Mouse (Mus musculus): ENCODE results near the gene Rab3il1. TPM values are rescaled to one million over a fixed set of nuclear protein-coding genes. Genes with fewer than 3 reads are reported as not detected.

Rab3il1 gene
- total RNA-seq, 4 experiments from 2014 or later, result 9.2 to 12.7 (median 11.1) TPM

DNA sequence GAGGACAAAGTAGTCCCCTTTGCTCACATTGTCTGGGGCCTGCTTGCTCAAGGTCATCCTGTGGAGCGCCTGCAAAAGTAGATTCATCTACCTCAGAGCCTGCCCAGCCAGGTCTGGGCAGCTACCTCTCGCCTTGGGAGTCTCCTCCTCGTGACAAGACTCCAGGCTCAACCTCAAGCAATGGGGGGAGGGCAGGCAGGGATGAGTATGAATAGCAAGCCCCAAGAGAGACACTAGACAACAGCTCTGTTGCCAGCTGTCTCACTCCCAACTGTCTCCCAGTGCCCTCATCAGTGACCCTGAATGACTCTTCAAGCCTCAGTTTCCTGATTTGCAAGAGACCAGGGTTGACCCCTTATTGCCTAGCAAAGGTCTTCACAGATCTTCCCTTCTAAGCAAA lies 11.9 kb downstream of the Rab3il1 start:
- DNase-seq (ENCODE audit: low spot score in 2 of 2), result no peak

DNA sequence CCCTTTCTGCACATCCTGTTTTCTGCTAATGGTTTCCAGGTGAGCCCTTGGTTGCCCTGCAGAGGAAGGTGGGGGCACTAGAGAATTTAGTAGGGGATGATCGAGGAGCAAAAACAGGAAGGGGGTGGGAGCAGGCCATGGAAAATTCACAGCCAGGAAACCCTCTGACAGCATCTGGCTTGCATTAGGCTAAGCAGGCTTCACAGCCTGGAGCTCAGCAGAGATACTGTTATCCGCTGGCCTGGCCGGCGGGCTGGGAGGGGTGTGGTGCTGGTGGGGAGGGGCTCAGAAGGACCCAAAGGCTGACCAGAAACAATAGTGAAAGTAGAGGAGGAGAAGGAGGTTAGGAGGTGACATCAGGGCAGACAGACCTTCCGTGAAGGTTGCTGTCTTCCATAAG lies 12.4 kb downstream of the Rab3il1 start:
- no peak for DNase-seq (ENCODE audit: low spot score in 2 of 2)

DNA sequence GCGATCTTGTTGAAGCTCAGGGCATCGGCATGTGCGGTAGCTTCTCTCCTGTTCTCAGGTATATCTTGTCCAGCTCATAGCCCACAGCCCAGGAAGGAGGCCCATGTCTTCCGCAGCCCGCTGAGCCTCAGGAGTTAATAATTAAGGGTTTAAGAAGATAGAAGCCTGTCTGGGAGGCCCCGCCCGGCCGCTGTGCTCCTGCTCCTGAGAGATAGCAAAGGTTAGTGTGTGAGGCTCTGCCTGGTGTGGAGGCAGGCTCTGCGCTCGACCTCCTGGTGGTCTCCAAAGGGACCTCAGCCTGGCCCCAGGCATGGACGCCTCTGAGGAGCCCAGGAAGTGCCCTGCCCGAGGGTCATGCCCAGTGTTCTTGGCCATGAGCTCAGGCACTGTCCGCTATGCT lies 13.4 kb downstream of the Rab3il1 start:
- DNase-seq (ENCODE audit: low spot score in 2 of 2), result no peak

DNA sequence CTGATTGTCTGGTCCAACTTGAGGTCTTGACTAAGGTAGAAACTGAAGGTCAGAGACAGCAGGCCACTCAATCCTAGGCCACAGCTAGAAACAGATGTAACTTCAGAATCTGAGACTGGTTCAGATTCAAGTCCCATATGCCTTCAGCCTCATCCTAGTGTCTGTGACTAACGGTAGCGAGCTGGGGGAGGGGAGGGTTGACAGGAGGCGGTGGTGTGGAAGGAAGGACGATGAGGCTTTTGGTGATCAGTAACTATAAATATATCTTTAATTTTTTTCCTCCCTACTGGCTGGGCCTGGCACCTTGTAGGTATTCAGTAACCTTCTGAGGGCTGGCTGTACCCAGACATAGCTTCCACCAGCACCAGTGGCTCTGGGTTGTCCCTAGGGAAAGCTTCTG lies 14.0 kb downstream of the Rab3il1 start:
- DNase-seq (ENCODE audit: low spot score in 2 of 2), result no peak

DNA sequence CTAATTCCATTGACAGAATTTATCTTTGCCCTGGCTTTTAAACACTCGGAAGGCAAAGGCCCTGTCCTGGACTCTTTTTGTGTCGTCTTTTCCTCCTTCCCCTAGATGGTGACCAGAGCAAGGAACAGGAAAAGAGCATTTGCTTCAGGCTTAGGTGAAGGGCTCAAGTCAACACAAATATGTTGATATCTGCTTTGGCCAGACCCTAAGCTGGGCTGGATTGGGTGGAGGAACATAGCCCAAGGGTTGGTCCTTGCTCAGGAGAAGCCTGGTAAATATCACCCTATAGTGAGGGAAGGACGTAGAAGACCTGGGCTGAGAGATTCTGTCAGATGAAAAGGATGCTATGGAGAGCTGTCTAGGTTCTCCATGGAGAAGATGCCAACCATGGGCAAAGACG lies 14.7 kb downstream of the Rab3il1 start:
- no peak for DNase-seq (ENCODE audit: low spot score in 2 of 2)

DNA sequence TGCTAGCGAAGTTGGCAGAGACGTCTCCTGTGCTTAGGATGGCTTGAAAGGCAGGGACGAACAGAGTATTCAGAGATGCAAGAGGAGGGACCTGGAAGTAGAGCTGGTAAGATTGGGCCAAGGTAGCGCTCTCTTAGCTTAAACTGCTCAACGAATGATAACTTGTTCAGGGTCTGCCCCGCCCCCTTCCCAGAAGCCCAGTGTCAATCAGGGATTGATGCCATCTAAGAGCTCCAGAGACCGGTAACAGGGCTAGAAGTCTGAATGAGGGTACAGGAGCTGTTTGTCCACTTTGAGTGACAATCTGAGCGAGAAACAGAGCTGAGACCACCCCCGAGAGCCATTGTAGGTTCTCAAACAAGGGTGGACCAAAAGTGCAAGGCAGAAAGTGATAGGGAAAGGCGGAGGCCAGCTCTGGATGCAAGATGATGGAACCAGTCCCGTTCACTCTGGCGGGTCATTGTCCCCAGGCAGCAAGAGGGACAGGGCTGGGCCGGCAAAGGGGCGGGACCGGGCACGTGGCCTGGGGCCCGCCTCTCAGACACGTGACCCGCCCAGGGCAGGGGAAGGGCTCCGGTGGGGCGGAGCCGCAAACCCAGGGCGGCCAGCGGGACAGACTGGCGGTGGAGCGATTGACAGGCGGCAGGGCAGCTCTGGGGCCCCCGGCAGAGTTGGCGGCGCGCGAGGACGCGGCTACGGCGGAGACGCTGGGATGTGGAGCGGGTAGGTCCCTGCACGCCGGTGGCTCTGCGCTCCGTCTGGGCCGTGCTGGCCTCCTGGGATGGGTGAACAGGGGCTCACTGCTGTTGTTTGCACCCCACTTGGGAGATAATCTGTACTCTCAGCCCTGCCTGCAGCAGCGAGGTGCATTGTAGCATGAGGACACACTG lies 16.4 kb downstream of the Rab3il1 start:
- peak; percentile 57 to 73 for DNase-seq (ENCODE audit: low spot score in 2 of 2)

DNA sequence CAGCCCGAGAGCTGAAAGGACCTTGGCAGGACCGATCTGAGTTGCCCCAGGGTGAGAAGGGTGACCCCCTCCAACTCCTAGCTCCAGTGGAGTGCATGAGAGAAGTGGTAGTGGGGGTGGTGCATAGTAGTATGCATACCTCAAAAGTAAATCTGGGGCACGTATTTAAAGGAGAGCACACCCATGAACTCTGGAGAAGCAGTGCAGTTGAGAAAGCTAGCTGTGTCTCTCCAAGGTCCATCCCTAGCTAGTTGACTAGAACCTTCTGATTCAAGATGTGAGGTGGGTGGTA lies 17.0 kb downstream of the Rab3il1 start:
- no peak for DNase-seq (ENCODE audit: low spot score in 2 of 2)

DNA sequence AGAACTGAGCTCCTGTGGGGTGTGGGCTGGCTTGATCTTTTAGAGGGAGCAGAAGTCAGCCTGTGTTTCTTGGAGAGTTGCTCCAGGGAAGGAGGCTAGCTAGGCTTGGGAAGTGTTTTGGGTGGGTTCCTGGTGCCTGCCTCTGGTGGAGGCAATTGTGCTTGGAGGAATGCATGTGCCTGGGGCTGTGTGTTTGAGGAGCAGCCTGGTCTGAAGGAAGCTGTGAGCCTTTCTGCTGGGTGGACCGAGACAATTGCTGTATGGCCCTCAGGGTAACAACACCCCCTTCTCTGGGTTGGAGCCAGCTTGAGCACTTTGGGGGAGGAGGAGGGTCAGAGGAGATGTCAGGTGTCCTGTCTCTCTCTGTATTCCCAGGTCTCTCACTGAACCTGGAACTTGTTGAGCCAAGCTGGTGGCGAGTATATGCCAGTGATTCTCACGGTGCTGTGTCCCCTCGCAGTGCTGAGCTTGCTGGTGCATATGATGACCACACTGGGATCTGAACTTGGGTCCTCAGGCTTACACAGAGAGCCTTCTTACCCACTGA lies 17.8 kb downstream of the Rab3il1 start:
- DNase-seq (ENCODE audit: low spot score in 2 of 2), result no peak

DNA sequence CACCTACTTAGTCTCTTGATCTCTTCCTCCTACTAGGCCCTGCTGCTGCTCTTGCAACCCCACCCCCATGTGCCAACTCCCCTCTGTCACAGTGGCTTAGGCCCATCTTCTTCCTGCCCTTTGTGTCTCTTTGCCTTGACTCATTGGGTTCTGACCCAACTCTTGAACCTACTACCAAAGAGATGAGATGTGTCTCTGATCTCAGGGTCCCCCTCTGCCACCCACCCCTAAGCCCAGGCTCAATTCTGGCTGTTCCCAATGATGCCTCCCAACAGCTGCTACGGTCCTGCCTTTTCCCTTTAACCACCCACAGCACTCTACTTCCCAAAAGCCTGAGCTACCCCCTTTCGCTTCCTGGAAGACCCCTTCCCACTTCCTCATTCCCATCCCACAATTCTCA lies 20.5 kb downstream of the Rab3il1 start:
- DNase-seq (ENCODE audit: low spot score in 2 of 2), result no peak

DNA sequence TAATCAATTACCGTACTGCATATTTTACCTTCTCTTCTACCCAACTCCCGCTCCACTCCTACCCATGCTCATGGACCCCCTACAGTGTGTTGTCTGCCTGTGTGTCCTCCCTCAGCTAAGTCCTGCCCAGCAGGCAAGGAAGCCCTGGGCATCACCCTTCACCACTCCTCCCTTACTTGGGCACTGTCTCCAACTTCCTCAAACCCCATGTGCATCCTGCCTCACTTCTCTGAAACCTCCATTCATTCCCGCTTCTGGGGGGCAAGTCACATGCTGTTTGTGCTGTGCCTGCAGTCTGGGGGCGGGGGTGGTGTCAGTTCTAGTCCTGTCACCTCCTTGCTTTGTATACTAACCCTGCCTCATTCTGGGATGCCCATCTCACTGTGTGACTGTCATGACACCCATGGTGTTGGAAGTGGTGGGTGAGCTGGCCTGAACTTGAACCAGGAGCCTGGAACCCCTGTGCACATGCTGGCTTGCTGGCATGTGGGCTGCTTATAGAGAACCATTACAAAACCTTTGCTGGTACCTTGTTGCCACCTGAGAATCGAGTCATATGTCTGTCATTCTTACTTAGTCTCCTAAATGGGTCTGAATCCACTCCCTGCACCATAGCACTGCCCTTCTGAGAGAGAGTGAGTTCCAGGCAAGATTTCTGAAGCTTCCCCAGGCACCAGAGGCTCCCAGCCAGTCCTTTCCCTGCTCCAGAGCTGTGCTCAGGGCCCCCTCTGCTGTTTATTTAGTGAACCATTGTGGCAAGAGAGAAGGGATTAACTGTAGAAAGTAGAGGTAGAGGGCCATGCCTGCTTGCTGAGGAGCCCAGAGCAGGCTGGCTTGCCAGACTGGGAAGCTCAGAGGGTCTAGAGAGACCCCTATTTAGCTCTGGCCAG lies 21.2 kb downstream of the Rab3il1 start:
- no peak for DNase-seq (ENCODE audit: low spot score in 2 of 2)

DNA sequence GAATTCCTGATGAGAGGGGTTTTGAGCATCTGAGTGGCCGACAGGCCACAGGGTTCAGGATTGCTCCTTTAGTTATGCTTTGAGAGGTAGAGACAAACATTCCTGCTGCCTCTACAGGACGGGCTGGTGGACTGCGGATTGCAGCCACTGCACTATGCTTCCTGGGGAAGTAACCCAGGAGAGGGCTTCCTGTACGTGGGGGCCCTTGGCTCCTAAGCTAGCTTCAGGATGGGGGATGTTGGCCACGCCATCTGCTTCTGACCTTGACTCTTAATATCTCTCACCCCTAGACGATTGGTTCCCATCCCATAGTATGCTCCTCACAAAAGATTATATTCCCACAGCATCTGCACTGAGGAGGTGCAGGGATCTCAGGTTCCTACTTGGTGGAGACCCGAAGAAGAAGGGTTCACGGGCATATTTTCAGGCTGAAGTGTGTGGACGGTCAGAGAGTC lies 21.9 kb downstream of the Rab3il1 start:
- DNase-seq (ENCODE audit: low spot score in 2 of 2), result no peak

DNA sequence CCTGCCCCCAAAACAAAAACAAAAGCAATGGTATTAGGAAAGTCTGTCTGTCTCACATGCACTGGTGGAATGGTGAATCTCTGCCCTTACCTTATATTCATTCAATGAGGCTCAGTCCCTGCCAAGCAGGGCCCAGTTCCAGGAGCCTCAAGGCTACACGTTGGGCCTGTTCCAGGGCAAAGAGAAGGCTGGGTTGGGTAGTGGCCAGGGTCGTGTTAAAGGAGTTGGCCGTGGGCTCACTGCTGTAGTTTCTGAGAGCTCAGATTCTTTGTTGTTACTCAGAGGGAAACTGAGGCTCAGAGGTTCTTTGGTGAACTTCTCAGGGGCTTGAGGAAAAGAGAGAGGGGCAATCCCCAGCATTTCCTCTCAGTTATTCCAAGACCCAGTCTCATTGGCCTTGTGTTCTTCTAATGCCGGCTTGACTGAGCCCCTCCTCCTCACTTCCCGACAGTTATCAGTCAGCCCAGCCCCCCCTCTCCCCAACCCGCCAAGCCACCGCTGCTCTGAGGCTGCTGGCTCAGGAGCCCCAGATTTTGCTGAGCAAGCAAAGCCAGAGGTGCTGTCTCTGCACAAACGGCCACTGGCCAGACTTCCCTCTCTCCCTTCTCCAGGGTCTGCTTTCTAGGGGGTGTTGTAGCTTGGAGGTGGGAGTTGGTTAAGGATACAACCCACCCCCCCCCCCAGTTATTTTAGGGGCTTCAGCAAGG lies 23.9 kb downstream of the Rab3il1 start:
- DNase-seq (ENCODE audit: low spot score in 2 of 2), result peak in 1 of 2 experiments; percentile 40

DNA sequence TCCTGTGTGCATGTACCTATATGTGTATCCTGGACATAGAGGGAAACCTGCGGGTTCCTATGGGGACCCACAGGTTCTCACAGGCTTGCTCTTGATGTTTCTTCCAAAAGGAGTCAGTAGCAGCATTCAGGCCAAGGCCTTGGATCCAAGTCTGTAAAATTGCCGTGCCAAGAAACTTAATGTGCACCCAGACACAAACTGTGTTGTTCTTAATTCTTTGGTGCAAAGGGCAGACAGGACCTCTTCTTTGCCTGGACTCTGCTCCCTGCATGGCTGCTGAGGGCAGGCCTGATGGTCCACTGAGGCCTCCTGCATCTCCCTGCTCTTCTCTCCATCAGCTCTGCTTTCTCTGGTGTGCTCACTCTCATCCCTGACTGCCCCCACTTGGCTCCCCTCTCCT lies 28.3 kb downstream of the Rab3il1 start:
- DNase-seq (ENCODE audit: low spot score in 2 of 2), result no peak

DNA sequence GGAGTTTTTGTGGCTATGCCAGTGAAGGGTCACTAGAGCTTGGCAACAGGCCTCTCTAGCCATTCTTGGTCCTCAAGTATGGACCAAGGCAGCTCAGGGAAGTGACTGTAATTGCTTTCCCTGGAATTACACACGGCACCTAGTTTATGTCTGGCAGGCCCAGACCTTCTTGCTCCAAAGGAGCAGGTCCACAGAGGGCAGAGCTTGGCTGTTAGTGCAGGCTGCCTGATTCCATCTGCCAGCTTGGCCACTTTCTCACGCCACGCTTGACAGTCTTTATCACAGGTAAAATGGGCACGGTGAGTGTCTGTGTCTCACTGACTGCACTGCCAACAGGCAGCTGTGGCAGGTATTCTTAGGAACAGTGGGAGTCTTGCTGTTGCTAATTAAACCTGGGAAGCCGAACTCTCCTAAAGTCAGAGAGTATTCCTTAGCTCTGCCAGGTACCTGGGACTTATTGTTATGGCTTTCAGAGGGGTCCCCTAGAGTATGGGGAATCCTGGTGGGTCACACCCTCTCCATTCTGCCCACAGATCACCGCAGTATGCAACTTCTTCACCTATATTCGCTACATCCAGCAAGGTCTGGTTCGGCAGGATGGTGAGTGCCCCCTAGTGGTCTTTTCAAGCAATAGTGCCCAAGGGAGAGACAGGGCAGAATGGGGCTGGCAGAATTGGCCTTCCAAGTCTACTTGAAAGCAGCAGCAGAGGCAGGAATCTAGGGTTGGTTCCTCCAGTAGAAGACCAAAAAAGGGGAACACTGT lies 31.9 kb downstream of the Rab3il1 start:
- peak in 1 of 2 experiments; percentile 45 for DNase-seq (ENCODE audit: low spot score in 2 of 2)

DNA sequence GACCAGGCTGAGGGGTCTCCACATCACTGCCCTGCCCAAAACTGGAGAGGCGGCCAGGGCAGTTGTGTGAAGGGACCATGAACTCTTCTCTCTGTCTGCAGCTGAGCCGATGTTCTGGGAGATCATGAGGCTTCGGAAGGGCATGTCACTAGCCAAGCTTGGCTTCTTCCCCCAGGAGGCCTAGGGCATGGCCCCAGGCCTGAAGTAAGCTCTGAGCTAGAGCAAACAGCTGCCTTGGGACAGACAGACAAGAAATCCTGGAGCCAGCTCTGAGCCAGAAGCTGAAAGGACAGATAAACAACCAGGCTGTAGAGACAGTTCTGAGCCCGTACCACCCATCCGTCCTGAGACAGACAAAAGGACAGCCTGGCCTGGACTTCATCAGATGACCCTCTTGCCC lies 32.9 kb downstream of the Rab3il1 start:
- DNase-seq (ENCODE audit: low spot score in 2 of 2), result no peak

DNA sequence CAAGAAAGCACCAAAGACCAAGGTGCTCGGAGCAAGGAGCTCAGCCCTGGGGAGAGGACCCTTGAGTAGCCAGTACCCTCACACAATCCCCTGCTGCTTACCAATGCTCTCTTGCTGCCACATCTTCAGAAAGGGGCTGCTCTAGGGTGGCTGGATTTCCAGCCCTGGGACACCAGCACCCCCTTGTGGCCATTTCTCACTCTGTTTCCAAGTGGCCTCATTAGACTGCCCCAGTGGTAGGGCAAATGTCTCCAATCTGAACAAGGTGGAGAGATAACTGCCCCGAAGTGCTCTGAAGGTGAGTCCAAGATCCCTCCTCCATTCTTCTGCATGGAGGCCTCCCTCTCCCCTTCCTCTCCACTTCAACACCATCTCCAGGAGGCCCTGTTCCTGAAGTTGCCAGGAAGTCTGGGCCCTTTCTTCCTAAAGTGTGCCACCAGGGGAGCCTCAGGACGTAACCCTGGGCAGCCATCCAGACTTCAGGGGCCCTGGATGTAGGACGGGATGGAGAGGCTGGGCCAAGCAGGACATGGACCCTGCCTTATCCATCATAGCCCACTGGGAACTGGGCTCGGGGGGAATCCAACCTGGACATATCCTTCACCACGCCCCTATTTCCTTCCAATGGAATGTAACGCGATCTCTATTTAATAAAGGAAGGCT lies 33.4 kb downstream of the Rab3il1 start:
- DNase-seq (ENCODE audit: low spot score in 2 of 2), result peak in 1 of 2 experiments; percentile 75

DNA sequence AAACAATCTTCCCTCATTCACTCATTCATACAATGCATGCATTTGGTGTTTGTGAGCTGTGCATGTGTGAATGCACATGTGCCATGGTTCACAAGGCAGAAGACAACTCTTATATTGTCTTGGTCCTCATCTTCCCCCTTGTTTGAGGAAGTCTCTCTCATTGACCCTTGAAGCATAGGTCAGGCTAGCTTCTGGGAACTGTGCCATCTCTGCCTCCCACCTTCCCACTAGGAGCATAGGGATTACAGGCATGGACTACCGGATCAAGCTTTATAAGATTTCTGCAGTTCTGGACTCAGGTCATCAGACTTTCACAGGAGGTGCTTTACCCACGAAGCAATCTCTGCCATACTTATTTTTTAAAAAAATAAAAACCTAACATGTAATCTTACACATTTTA lies 36.1 kb downstream of the Rab3il1 start:
- no peak for DNase-seq (ENCODE audit: low spot score in 2 of 2)

DNA sequence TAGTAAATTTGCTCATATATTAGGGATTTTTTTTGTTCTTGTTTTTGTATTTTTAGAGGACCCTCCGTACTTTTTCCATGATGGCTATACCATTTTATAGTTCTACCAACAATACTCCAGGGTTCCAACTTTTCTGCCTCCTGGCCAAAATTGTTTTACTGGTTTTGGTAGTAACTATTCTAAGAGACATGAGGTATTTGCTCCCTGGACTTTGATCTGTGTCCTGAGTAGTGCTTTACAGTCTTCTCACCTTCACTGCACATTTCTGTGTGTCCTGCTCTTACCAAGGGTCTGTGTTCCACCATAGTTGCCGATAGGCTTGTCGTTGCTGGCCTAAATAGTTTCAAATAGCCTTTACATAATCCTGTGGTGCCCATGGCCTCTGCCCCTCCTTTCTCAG lies 36.9 kb downstream of the Rab3il1 start:
- DNase-seq (ENCODE audit: low spot score in 2 of 2), result no peak

DNA sequence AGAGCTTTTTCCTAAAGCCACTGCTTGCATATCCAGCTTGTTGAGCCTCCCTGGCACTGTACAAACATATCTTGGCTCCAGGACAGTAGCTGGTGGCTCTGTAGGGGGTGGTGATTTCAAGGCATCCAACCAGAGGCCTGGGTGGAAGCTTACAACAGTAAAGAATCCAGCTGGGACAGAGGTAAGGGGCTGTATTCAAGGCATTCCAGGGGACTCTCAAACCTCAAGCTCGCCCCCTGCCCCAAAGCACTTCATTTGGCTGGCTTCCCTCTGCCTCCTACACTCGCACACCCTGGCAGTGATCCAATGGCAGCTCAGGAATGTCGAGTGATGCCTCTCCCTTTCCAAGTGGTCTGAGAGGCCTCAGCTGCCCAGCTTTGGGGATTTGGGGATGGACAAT lies 37.4 kb downstream of the Rab3il1 start:
- no peak for DNase-seq (ENCODE audit: low spot score in 2 of 2)

DNA sequence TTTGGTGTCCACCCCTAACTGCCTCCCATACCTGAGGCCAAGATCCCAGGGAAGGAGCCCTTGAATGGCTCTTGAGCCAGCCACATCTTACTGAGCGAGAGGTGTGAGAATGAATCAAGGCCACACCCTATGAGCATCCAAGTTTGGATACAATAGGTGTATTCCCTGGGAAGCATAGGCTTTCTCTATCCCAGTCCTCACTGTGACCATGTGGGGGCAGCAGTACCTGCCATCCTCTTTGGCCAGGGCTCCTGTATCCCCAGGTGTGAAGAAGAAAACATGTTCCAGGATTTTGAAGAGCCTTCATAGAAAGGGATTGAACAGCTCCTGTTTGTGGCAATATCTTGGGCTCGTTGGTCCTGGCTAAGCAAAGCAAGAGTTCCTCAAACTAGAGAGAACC lies 38.1 kb downstream of the Rab3il1 start:
- DNase-seq (ENCODE audit: low spot score in 2 of 2), result no peak

All from left cerebral cortex, adult 8-10 months (tissue).